Comparison of ENCODE assay signal across 28 mouse cellular contexts in genomic region chr5:53179965-53180364, GRCm38 (mm10).
"Had no signal": no experiment of that assay in that cellular context is flagged by ENCODE, and none has a peak within 500 bp of the region (broad histone marks: within the 10 kb centered on the region; RNA-seq: fewer than 3 reads in every experiment).

No protein-coding gene starts in this region.

- H3K27me3 ChIP-seq: limb, embryonic 12.5 days; limb, embryonic 13.5 days; limb, embryonic 15.5 days; liver, embryonic 12.5 days; liver, embryonic 13.5 days; liver, embryonic 15.5 days; lung, embryonic 15.5 days; megakaryocyte, embryonic 14.5 days; midbrain, embryonic 12.5 days; midbrain, embryonic 13.5 days; midbrain, embryonic 15.5 days had no signal

- H3K4me3 ChIP-seq: left cerebral cortex, adult 2 months; limb, embryonic 10.5 days; limb, embryonic 12.5 days; limb, embryonic 13.5 days; limb, embryonic 15.5 days; liver, embryonic 12.5 days; liver, embryonic 13.5 days; liver, embryonic 15.5 days; lung, embryonic 15.5 days; megakaryocyte, embryonic 14.5 days; midbrain, embryonic 10.5 days; midbrain, embryonic 12.5 days; midbrain, embryonic 13.5 days; midbrain, embryonic 15.5 days; myocyte had no signal

- DNase-seq: left cerebral cortex, postnatal 4 days; liver; liver, embryonic 13.5 days; liver, postnatal 0 days; lung, adult 18-20 months; lung, adult 2 months; lung, embryonic 14.5 days; lung, postnatal 10 days; lung, postnatal 14 days; lung, postnatal 36 days; lung, postnatal 4 days; midbrain, embryonic 14.5 days had no signal

- H3K27ac ChIP-seq: left cerebral cortex, adult 2 months; limb, embryonic 10.5 days; limb, embryonic 12.5 days; limb, embryonic 13.5 days; limb, embryonic 15.5 days; liver, embryonic 12.5 days; liver, embryonic 13.5 days; liver, embryonic 14.5 days; liver, embryonic 15.5 days; lung, embryonic 15.5 days; macrophage; midbrain, embryonic 10.5 days; midbrain, embryonic 12.5 days; midbrain, embryonic 13.5 days; midbrain, embryonic 15.5 days had no signal

- H3K4me1 ChIP-seq: limb, embryonic 10.5 days; limb, embryonic 12.5 days; limb, embryonic 13.5 days; limb, embryonic 15.5 days; liver, embryonic 12.5 days; liver, embryonic 13.5 days; liver, embryonic 15.5 days; lung, embryonic 15.5 days; megakaryocyte, embryonic 14.5 days; midbrain, embryonic 10.5 days; midbrain, embryonic 15.5 days had no signal
